Mouse (Mus musculus) neural tube, embryonic 14.5 days (tissue): ENCODE data around the gene Klhl11. TPM values are rescaled to one million over a fixed set of nuclear protein-coding genes. Genes with fewer than 3 reads are reported as not detected.

Source experiments
- ATAC-seq: fragments of 200-750 bp; cut with Nextera tagmentation; 2 replicates; pipeline ENCODE4 v1.8.0; 2017; ENCODE audit warnings: low read depth, mild to moderate bottlenecking, moderate TSS enrichment, moderate library complexity
- H3K27ac ChIP-seq: fragments of 300-500 bp; sonication (generic); 2 replicates; pipeline ENCODE4 v1.5.1; 2014; ENCODE audit warnings: low read depth, mild to moderate bottlenecking, control low read depth, low read length, moderate library complexity, mixed read lengths
- H3K27me3 ChIP-seq: fragments of 300-500 bp; sonication (generic); 2 replicates; pipeline ENCODE4 v1.6.1; 2014; ENCODE audit warnings: low read length; ENCODE audit not compliant: control insufficient read depth, insufficient read depth
- H3K36me3 ChIP-seq: fragments of 300-500 bp; sonication (generic); 2 replicates; pipeline ENCODE4 v1.6.1; 2014; ENCODE audit warnings: low read length, mixed read lengths; ENCODE audit not compliant: control insufficient read depth, insufficient read depth
- H3K4me1 ChIP-seq: fragments of 300-500 bp; sonication (generic); 2 replicates; pipeline ENCODE4 v1.6.1; 2014; ENCODE audit warnings: low read length; ENCODE audit not compliant: control insufficient read depth, insufficient read depth
- H3K4me2 ChIP-seq: fragments of 300-500 bp; sonication (generic); 2 replicates; pipeline ENCODE4 v1.6.1; 2014; ENCODE audit warnings: mild to moderate bottlenecking, low read depth, low read length, control low read depth
- H3K4me3 ChIP-seq: fragments of 300-500 bp; sonication (generic); 2 replicates; pipeline ENCODE4 v1.5.1; 2014; ENCODE audit warnings: low read depth, low read length, control low read depth, mixed read lengths
- H3K9ac ChIP-seq: fragments of 300-500 bp; sonication (generic); replicated peaks from 2 replicates; pipeline ENCODE4 v1.6.1; 2014; ENCODE audit warnings: low read depth, mild to moderate bottlenecking, control low read depth, low read length, mixed read lengths
- H3K9me3 ChIP-seq: fragments of 300-500 bp; sonication (generic); 2 replicates; pipeline ENCODE4 v1.6.1; 2016; ENCODE audit warnings: low read length; ENCODE audit not compliant: control insufficient read depth
- WGBS: fragments of 180-500 bp; shearing (Covaris S2); extraction: QIAGEN DNeasy Blood & Tissue Kit; methylation state at CpG from one replicate; pipeline ENCODE4 v1.1.7; 2014; 5-methylcytosine and 5-hydroxymethylcytosine counted together
- polyA plus RNA-seq: library from polyadenylated mRNA; unstranded; fragments of >200 nt; fragmentation: Nextera tagmentation; extraction: Ambion mirVana; gene quantifications from 2 replicates; pipeline ENCODE4 v1.2.1, GENCODE M21; 2014

Gene Klhl11
- 15.7 and 16.1 TPM in 2 replicates for polyA plus RNA-seq

- Histone ChIP-seq H3K27ac (peak within 1 kb of the TSS; percentile 85), H3K9me3 (no peaks in the 10 kb centered on the region), H3K9ac (peak within 1 kb of the TSS; percentile 91), H3K4me3 (peak within 1 kb of the TSS; percentile 77), H3K36me3 (peaks cover 10% of the 10 kb centered on the region; the same call in 1 of the 2 replicates), H3K4me2 (peak within 1 kb of the TSS; percentile 72), H3K27me3 (no peaks in the 10 kb centered on the region), H3K4me1 (peaks cover 17% of the 10 kb centered on the region)
- peak; percentile 91 for ATAC-seq
- under 1% methylated on average over 80 of the region's 83 CpGs for WGBS
Observed at GRCm38 (mm10) chr11:100472197-100472934, at the start of gene Klhl11. Klhl11 (minus strand) TSS chr11:100472741.

GRCm38 (mm10) chr11:100520838-100521237 lies 48.3 kb upstream of the Klhl11 start:
- Histone ChIP-seq H3K9ac (no peak overlapping the region), H3K27ac (0 out of 2 replicates have a peak overlapping the region, but pooled peaks have one; percentile 22), H3K9me3 (no peaks in the 10 kb centered on the region), H3K4me1 (peaks cover 19% of the 10 kb centered on the region), H3K27me3 (no peaks in the 10 kb centered on the region), H3K4me2 (no peak overlapping the region), H3K4me3 (no peak overlapping the region), H3K36me3 (peaks cover 56% of the 10 kb centered on the region)
- peak; percentile 59; the same call in 1 of the 2 replicates for ATAC-seq
- WGBS, result 63% methylated on average over 15 of the region's 15 CpGs

GRCm38 (mm10) chr11:100519188-100519587 lies 46.6 kb upstream of the Klhl11 start:
- Histone ChIP-seq H3K36me3 (peaks cover 72% of the 10 kb centered on the region), H3K4me1 (peaks cover 3% of the 10 kb centered on the region; the same call in 1 of the 2 replicates), H3K4me3 (no peak overlapping the region), H3K27ac (no peak overlapping the region), H3K27me3 (no peaks in the 10 kb centered on the region), H3K4me2 (no peak overlapping the region), H3K9ac (no peak overlapping the region), H3K9me3 (no peaks in the 10 kb centered on the region)
- WGBS, result 80% methylated on average over 7 of the region's 7 CpGs
- no peak for ATAC-seq

- no peak overlapping the region for H3K4me2 ChIP-seq
- no peak overlapping the region for H3K4me3 ChIP-seq
- no peaks in the 10 kb centered on the region for H3K9me3 ChIP-seq
- H3K27ac ChIP-seq, result no peak overlapping the region
- no peaks in the 10 kb centered on the region; the same call in 1 of the 2 replicates for H3K4me1 ChIP-seq
- no peaks in the 10 kb centered on the region for H3K27me3 ChIP-seq
- H3K9ac ChIP-seq, result no peak overlapping the region
- 40% methylated on average over 5 of the region's 5 CpGs for WGBS
- peak; percentile 52; the same call in 1 of the 2 replicates for ATAC-seq
- H3K36me3 ChIP-seq, result peaks cover 78% of the 10 kb centered on the region
Observed at GRCm38 (mm10) chr11:100518188-100518591, 45.6 kb upstream of the Klhl11 start.

GRCm38 (mm10) chr11:100516291-100516690 lies 43.8 kb upstream of the Klhl11 start:
- no peaks in the 10 kb centered on the region for H3K9me3 ChIP-seq
- no peak overlapping the region for H3K4me2 ChIP-seq
- peak; percentile 13; the same call in 1 of the 2 replicates for ATAC-seq
- no peaks in the 10 kb centered on the region for H3K27me3 ChIP-seq
- no peak overlapping the region for H3K27ac ChIP-seq
- H3K4me1 ChIP-seq, result no peaks in the 10 kb centered on the region; the same call in 1 of the 2 replicates
- WGBS, result 41% methylated on average over 9 of the region's 9 CpGs
- peaks cover 76% of the 10 kb centered on the region for H3K36me3 ChIP-seq
- no peak overlapping the region for H3K9ac ChIP-seq
- H3K4me3 ChIP-seq, result no peak overlapping the region

GRCm38 (mm10) chr11:100515789-100516188 lies 43.2 kb upstream of the Klhl11 start:
- no peak overlapping the region for H3K9ac ChIP-seq
- no peak for ATAC-seq
- WGBS, result 91% methylated on average over 9 of the region's 9 CpGs
- H3K4me1 ChIP-seq, result no peaks in the 10 kb centered on the region; the same call in 1 of the 2 replicates
- H3K36me3 ChIP-seq, result peaks cover 76% of the 10 kb centered on the region
- no peak overlapping the region for H3K27ac ChIP-seq
- H3K9me3 ChIP-seq, result no peaks in the 10 kb centered on the region
- no peak overlapping the region for H3K4me3 ChIP-seq
- no peaks in the 10 kb centered on the region for H3K27me3 ChIP-seq
- H3K4me2 ChIP-seq, result no peak overlapping the region

- H3K27me3 ChIP-seq, result no peaks in the 10 kb centered on the region
- H3K36me3 ChIP-seq, result peaks cover 76% of the 10 kb centered on the region
- H3K9me3 ChIP-seq, result no peaks in the 10 kb centered on the region
- H3K27ac ChIP-seq, result no peak overlapping the region
- H3K4me1 ChIP-seq, result no peaks in the 10 kb centered on the region; the same call in 1 of the 2 replicates
- no peak overlapping the region for H3K4me3 ChIP-seq
- no peak for ATAC-seq
- no peak overlapping the region for H3K4me2 ChIP-seq
- no peak overlapping the region for H3K9ac ChIP-seq
- 94% methylated on average over 9 of the region's 9 CpGs for WGBS
Observed at GRCm38 (mm10) chr11:100515061-100515460, 42.5 kb upstream of the Klhl11 start.

GRCm38 (mm10) chr11:100513716-100514115 lies 41.2 kb upstream of the Klhl11 start:
- 89% methylated on average over 10 of the region's 10 CpGs for WGBS
- ATAC-seq, result no peak
- Histone ChIP-seq H3K4me1 (no peaks in the 10 kb centered on the region; the same call in 1 of the 2 replicates), H3K4me2 (no peak overlapping the region), H3K27ac (no peak overlapping the region), H3K9me3 (no peaks in the 10 kb centered on the region), H3K9ac (no peak overlapping the region), H3K4me3 (no peak overlapping the region), H3K36me3 (peaks cover 73% of the 10 kb centered on the region), H3K27me3 (no peaks in the 10 kb centered on the region)

GRCm38 (mm10) chr11:100512384-100512783 lies 39.8 kb upstream of the Klhl11 start:
- H3K36me3 ChIP-seq, result peaks cover 70% of the 10 kb centered on the region
- WGBS, result 87% methylated on average over 1 of the region's 1 CpGs
- no peak overlapping the region for H3K4me3 ChIP-seq

More at GRCm38 (mm10) chr11:100512384-100512783, 39.8 kb upstream of the Klhl11 start:
- H3K9ac ChIP-seq, result no peak overlapping the region
- no peaks in the 10 kb centered on the region for H3K27me3 ChIP-seq
- no peaks in the 10 kb centered on the region for H3K9me3 ChIP-seq
- H3K4me2 ChIP-seq, result no peak overlapping the region
- ATAC-seq, result no peak
- H3K4me1 ChIP-seq, result no peaks in the 10 kb centered on the region; the same call in 1 of the 2 replicates
- no peak overlapping the region for H3K27ac ChIP-seq
